Mouse (Mus musculus) granulocyte monocyte progenitor cell, adult 5-6 weeks (primary cell): ENCODE measurements around the gene Cyp51. TPM values are rescaled to one million over a fixed set of nuclear protein-coding genes. Genes with fewer than 3 reads are reported as not detected.

Experiments
- ATAC-seq: replicated peaks from 2 replicates; pipeline ENCODE4 v1.8.0; 2016; ENCODE audit warnings: mild to moderate bottlenecking, moderate TSS enrichment, inconsistent platforms; ENCODE audit not compliant: poor library complexity, severe bottlenecking
- total RNA-seq, 2 experiments: library from RNA; stranded (forward) in 1 of 2; stranded (reverse) in 1 of 2; fragments of 200-712, 200-1000 nt in 1 of 2; fragments of >200 nt in 1 of 2; fragmentation: Nextera tagmentation in 1 of 2; gene quantifications; 2 replicates each; pipeline ENCODE4 v1.2.3; 2014 to 2017

Gene Cyp51
- total RNA-seq, 2 experiments from 2014 or later, result 5.5 to 20.3 TPM

DNA sequence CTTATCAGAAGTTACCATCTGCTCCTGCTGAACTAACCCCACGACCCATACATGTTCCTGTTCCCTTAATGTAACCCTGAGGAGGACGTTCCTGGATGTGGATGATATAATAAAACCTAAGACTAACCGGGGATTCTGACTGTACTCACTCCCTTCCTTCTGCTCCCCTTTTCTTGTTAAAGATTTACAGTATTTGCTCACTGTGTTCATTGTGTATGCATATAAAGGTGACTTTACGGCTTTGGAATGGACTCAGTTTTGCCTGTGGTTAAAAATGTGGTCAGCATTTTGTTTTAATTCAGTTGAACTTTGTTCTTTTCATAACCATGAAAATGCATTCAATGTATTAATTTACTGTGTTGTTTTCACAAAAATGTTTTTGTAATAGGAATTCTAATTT lies 72.7 kb downstream of the Cyp51 start:
- no peak for ATAC-seq

Other genes starting within 250 kb of the Cyp51 start
- gene Mterf1a, start 210.8 kb downstream of the Cyp51 start, total RNA-seq (2014; fragmentation: Nextera tagmentation), result 2.3 and 8.2 TPM in 2 replicates
- 8.8 and 10.6 TPM in 2 replicates for gene Mterf1a, start 210.8 kb downstream of the Cyp51 start, total RNA-seq (2017)
- gene Akap9, start 176.7 kb downstream of the Cyp51 start, total RNA-seq (2014; fragmentation: Nextera tagmentation), result 39.3 and 45.5 TPM in 2 replicates
- 74.9 and 75.7 TPM in 2 replicates for gene Akap9, start 176.7 kb downstream of the Cyp51 start, total RNA-seq (2017)
- gene Mterf1b, start 87.6 kb upstream of the Cyp51 start, total RNA-seq (2014; fragmentation: Nextera tagmentation), result 0.99 and 2.8 TPM in 2 replicates
- gene Mterf1b, start 87.6 kb upstream of the Cyp51 start, total RNA-seq (2017), result 2.7 and 6.5 TPM in 2 replicates